Mouse (Mus musculus): ENCODE measurements at regions not wholly inside any gene's neighbourhood (a gene's known extent, or its start where the extent isn't known, plus 50 kb on each side); places are given as distances from the start of the nearest gene placed in this dataset.

DNA sequence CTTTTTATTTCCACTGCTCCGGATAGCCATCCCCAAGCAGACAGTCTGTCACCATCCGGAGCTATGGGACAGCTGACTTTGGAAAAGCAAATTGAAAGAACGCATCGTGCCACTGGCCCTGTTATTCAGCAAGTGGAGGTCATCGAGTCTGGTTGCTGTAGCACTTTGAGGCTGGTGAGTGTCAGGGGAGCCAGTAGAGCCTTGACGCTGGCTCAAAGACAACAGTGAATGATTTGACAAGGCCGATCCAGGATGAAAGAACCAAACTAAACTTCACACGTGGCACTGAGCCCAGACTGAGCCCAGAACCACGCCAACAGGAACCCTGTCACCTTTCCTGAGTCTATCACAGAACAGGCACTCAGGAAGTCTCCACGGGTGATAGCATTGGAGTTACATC, 296.8 kb upstream of the Rtl1 start:
- WGBS = 94% methylated on average over 10 of the region's 10 CpGs
- no peak overlapping the region for H3K4me3 ChIP-seq

GRCm38 (mm10) chr12:109897861-109898385, 297.8 kb upstream of the Rtl1 start:
- no peak overlapping the region for H3K9ac ChIP-seq
- no peak for ATAC-seq (ENCODE audit: low read depth)

More for the DNA sequence above, 296.8 kb upstream of the Rtl1 start:
- no peak overlapping the region for H3K4me2 ChIP-seq
- no peaks in the 10 kb centered on the region for H3K36me3 ChIP-seq
- no peaks in the 10 kb centered on the region for H3K27me3 ChIP-seq
- H3K4me1 ChIP-seq (replicated peaks) = no peaks in the 10 kb centered on the region
- no peak for ATAC-seq (ENCODE audit: low read depth)
- no peak overlapping the region for H3K9ac ChIP-seq
- H3K27ac ChIP-seq (replicated peaks) = no peak overlapping the region
- H3K9me3 ChIP-seq = no peaks in the 10 kb centered on the region

DNA sequence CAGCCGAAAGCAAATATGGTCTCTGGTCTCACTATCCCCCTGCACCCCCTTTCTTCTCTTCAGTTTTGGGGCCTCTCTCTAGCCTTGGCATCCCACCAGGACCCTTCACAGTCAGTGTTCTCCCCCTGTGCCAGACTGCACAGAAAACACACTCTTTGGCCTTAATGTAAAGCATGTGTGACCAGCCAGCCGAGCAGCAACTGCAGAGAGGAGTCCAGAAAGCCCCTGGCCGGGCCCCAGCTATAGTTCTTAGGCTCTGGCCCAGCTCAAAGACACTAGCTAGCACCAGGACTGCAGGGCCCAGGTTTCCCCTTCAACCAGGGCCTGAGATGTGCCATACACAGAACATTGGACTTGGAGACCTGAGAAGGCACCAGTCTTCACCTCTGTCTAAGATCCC, 299.3 kb upstream of the Rtl1 start:
- no peak for ATAC-seq (ENCODE audit: low read depth)
- H3K9me3 ChIP-seq = no peaks in the 10 kb centered on the region
- no peaks in the 10 kb centered on the region for H3K36me3 ChIP-seq
- 79% methylated on average over 3 of the region's 3 CpGs for WGBS
- H3K27me3 ChIP-seq = no peaks in the 10 kb centered on the region
- no peak overlapping the region for H3K27ac ChIP-seq (replicated peaks)
- no peak overlapping the region for H3K9ac ChIP-seq
- no peak overlapping the region for H3K4me2 ChIP-seq
- H3K4me1 ChIP-seq (replicated peaks) = no peaks in the 10 kb centered on the region
- H3K4me3 ChIP-seq = no peak overlapping the region

More at GRCm38 (mm10) chr12:109897861-109898385, 297.8 kb upstream of the Rtl1 start:
- H3K4me1 ChIP-seq (replicated peaks) = no peaks in the 10 kb centered on the region
- H3K4me2 ChIP-seq = no peak overlapping the region
- no peak overlapping the region for H3K27ac ChIP-seq (replicated peaks)
- H3K9me3 ChIP-seq = no peaks in the 10 kb centered on the region
- no peaks in the 10 kb centered on the region for H3K36me3 ChIP-seq
- H3K4me3 ChIP-seq = no peak overlapping the region
- 84% methylated on average over 10 of the region's 11 CpGs for WGBS
- no peaks in the 10 kb centered on the region for H3K27me3 ChIP-seq

DNA sequence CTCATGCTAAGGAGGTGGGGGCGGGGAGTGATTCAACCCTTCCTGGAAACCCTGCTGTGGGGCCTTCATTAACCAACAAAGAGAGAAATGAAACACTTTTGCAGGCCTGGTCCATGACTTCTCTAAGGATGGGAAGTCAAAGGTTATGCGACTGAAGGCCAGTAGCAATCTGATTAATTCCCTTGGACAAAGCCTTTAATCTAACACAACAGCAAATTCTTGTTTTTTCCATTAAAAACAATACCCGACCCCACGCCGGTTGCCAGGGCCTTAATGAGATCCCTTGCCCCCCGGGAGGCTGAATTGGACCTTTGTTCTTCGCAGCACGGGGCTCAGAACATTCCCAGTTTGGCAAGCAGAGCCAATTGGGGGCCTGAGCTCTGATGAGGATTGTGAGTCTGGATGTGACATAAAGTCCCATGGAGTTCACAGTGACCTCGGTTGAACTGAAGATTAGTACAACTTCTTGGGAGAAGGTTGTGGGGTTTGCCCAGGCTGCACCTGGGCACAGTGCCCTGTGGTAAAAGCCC, 310.9 kb upstream of the Rtl1 start:
- Histone ChIP-seq H3K9me3 (no peaks in the 10 kb centered on the region), H3K4me1 (replicated peaks) (peaks cover 12% of the 10 kb centered on the region), H3K27ac (replicated peaks) (no peak overlapping the region), H3K27me3 (no peaks in the 10 kb centered on the region), H3K4me3 (no peak overlapping the region), H3K36me3 (no peaks in the 10 kb centered on the region), H3K4me2 (no peak overlapping the region), H3K9ac (no peak overlapping the region)
- ATAC-seq (ENCODE audit: low read depth) = no peak
- 23% methylated on average over 9 of the region's 9 CpGs for WGBS

DNA sequence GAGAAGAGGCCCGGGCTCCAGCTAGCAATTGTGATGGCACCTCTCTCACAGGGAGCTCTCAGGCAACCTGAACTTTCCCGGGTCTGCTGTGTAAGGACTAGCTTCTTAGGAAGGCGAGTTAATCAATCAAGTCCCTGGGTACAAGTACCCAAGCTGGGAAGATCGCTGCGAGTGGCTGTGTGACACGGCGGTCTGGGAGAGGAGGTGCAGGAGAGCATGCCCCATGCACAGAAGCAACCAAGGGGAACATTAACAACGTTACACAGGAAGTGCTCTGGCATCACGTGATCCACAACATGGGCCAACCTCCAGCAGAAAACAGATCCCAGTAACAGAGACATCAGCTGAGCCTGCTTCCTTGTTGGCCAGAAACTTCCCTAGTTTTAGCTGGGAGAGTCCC, 311.4 kb upstream of the Rtl1 start:
- no peaks in the 10 kb centered on the region for H3K27me3 ChIP-seq
- no peak overlapping the region for H3K9ac ChIP-seq
- no peaks in the 10 kb centered on the region for H3K9me3 ChIP-seq
- H3K4me2 ChIP-seq = no peak overlapping the region
- no peak for ATAC-seq (ENCODE audit: low read depth)
- WGBS = 62% methylated on average over 9 of the region's 9 CpGs
- H3K36me3 ChIP-seq = no peaks in the 10 kb centered on the region
- H3K4me3 ChIP-seq = no peak overlapping the region
- no peak overlapping the region for H3K27ac ChIP-seq (replicated peaks)
- peaks cover 12% of the 10 kb centered on the region for H3K4me1 ChIP-seq (replicated peaks)

DNA sequence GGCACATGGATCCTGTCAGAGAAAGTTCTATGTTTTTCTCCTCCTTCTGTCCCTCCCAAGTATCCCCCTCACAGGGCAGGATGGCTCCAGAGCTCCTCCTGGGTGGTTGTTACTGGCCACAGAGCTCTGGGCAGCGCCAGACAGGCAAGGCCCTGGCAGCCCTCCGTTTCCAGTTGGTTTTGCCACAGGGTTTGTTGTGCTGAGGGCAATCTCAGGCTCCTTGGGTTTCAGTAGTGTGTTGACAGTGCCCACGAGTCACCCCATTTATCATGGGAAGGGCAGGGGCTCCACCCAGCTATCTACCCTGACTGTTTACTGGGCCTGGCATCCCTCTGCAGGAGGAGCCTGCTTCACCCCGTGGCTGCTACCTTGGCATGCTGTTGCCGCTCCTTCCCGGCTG, 317.6 kb upstream of the Rtl1 start:
- Histone ChIP-seq H3K27me3 (no peaks in the 10 kb centered on the region), H3K9me3 (no peaks in the 10 kb centered on the region), H3K9ac (no peak overlapping the region), H3K27ac (replicated peaks) (no peak overlapping the region), H3K36me3 (no peaks in the 10 kb centered on the region), H3K4me2 (no peak overlapping the region), H3K4me1 (replicated peaks) (peaks cover 6% of the 10 kb centered on the region; the same call in 1 of the 2 replicates), H3K4me3 (no peak overlapping the region)
- ATAC-seq (ENCODE audit: low read depth) = no peak
- WGBS = 87% methylated on average over 6 of the region's 6 CpGs

DNA sequence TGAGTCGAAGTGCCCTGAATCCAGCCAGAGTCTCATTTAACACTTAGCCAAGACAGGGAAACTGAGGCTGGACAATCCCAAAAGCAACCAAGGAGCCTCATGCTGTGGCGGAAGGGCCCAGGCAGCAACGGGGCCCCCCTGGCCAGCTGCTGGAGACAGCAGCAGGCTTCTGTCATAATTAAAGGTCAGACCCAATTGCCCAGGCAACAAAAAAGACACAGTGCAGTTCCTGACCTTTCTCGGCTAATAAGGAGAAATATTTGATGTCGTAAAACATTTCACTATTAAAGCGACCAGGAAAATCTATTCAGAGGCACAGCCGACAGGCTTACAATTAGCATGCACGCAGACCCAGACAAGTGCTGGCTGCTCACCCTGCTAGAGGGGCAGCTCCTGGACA, 318.8 kb upstream of the Rtl1 start:
- Histone ChIP-seq H3K4me3 (no peak overlapping the region), H3K36me3 (no peaks in the 10 kb centered on the region), H3K27me3 (no peaks in the 10 kb centered on the region), H3K4me1 (replicated peaks) (peaks cover 6% of the 10 kb centered on the region; the same call in 1 of the 2 replicates), H3K9me3 (no peaks in the 10 kb centered on the region), H3K4me2 (no peak overlapping the region), H3K27ac (replicated peaks) (no peak overlapping the region), H3K9ac (no peak overlapping the region)
- WGBS = 42% methylated on average over 8 of the region's 8 CpGs
- ATAC-seq (ENCODE audit: low read depth) = no peak

- ATAC-seq (ENCODE audit: low read depth) = no peak
- H3K27ac ChIP-seq (replicated peaks) = no peak overlapping the region
- WGBS = 72% methylated on average over 10 of the region's 10 CpGs
- H3K9me3 ChIP-seq = no peaks in the 10 kb centered on the region
- H3K4me2 ChIP-seq = no peak overlapping the region
- H3K4me3 ChIP-seq = no peak overlapping the region
- no peak overlapping the region for H3K9ac ChIP-seq
- no peaks in the 10 kb centered on the region for H3K27me3 ChIP-seq
- peaks cover 6% of the 10 kb centered on the region; the same call in 1 of the 2 replicates for H3K4me1 ChIP-seq (replicated peaks)
- H3K36me3 ChIP-seq = no peaks in the 10 kb centered on the region
Measured at GRCm38 (mm10) chr12:109922111-109922510, 322.0 kb upstream of the Rtl1 start.

DNA sequence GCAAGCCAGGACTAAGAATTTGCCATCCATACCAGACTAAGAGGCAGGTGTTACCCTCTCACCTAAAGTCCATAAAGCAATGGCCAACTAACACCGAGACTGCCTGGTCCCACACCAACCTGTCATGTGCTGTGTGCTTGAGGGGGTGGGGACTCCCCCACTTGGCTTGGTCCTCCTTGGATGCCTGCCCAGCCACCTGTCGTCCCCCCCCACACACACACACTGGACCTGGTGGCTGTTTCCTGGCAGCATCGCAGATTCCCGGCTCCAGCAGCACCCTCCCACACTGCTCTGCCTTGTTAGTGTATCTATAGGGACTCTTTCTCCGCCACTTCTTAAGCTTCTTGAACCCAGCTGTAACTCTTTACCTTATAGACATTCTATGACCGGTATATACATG, 325.7 kb upstream of the Rtl1 start:
- H3K36me3 ChIP-seq = no peaks in the 10 kb centered on the region
- H3K27ac ChIP-seq (replicated peaks) = no peak overlapping the region
- no peaks in the 10 kb centered on the region for H3K9me3 ChIP-seq
- WGBS = 79% methylated on average over 6 of the region's 6 CpGs
- no peak overlapping the region for H3K4me3 ChIP-seq
- no peak overlapping the region for H3K9ac ChIP-seq
- no peak overlapping the region for H3K4me2 ChIP-seq
- no peak for ATAC-seq (ENCODE audit: low read depth)
- H3K27me3 ChIP-seq = no peaks in the 10 kb centered on the region
- no peaks in the 10 kb centered on the region for H3K4me1 ChIP-seq (replicated peaks)

DNA sequence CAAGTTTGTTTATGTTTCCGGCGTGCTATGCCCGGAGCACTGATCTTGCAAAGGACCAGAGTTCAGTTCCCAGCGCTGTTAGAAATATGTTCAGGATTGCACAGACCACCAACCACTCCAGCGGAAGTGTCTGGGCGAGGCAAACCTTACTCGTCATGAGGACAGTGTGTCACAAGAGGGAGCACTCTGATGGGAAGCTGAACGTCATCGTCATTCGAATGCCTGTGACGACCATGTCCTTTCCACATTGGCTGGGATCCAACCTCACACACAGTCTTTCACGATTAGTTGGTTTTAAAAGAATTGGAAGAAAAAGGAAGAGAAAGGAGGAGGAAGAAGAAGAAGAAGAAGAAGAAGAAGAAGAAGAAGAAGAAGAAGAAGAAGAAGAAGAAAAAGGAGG, 326.5 kb upstream of the Rtl1 start:
- 53% methylated on average over 12 of the region's 12 CpGs for WGBS
- Histone ChIP-seq H3K36me3 (no peaks in the 10 kb centered on the region), H3K27ac (replicated peaks) (no peak overlapping the region), H3K9ac (no peak overlapping the region), H3K4me1 (replicated peaks) (no peaks in the 10 kb centered on the region), H3K27me3 (no peaks in the 10 kb centered on the region), H3K4me3 (no peak overlapping the region), H3K9me3 (no peaks in the 10 kb centered on the region), H3K4me2 (no peak overlapping the region)
- ATAC-seq (ENCODE audit: low read depth) = no peak

DNA sequence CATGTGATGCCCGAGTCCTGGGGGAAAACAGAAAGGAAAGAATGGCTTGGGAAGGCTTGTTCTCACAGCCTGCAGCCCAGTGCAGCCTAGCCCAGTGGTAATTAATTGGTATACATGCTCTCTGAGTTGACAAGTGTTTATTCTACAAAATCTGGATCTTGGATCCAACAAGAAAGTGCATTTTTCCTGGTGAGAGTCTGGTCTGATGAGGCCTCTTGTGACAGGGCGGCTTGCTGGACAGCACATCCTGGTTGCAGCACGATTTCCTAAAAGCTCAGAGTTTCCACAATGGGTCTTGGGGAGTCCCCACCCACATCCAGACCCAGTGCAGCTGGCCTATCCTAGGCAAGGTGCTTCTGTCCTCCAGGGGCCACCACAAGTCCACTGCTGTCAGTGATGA, 332.7 kb upstream of the Dio3 start:
- H3K4me3 ChIP-seq = no peak overlapping the region
- ATAC-seq (ENCODE audit: low read depth) = no peak
- peaks cover 31% of the 10 kb centered on the region for H3K4me1 ChIP-seq (replicated peaks)
- H3K36me3 ChIP-seq = no peaks in the 10 kb centered on the region
- whole genome bisulfite sequencing = 92% methylated on average over 3 of the region's 3 CpGs
- no peak overlapping the region for H3K9ac ChIP-seq
- H3K4me2 ChIP-seq = no peak overlapping the region
- H3K9me3 ChIP-seq = no peaks in the 10 kb centered on the region
- no peak overlapping the region for H3K27ac ChIP-seq (replicated peaks)
- H3K27me3 ChIP-seq = peaks cover 3% of the 10 kb centered on the region; the same call in 1 of the 2 replicates

GRCm38 (mm10) chr12:109946936-109947335, 331.9 kb upstream of the Dio3 start:
- Histone ChIP-seq H3K4me3 (no peak overlapping the region), H3K36me3 (no peaks in the 10 kb centered on the region), H3K27ac (replicated peaks) (no peak overlapping the region), H3K9me3 (no peaks in the 10 kb centered on the region), H3K4me1 (replicated peaks) (peaks cover 31% of the 10 kb centered on the region), H3K9ac (no peak overlapping the region), H3K4me2 (no peak overlapping the region), H3K27me3 (peaks cover 3% of the 10 kb centered on the region; the same call in 1 of the 2 replicates)
- no peak for ATAC-seq (ENCODE audit: low read depth)
- 31% methylated on average over 1 of the region's 1 CpGs for WGBS

GRCm38 (mm10) chr12:109947886-109948433, 330.9 kb upstream of the Dio3 start:
- no peak overlapping the region for H3K27ac ChIP-seq (replicated peaks)
- ATAC-seq (ENCODE audit: low read depth) = peak; percentile 13; the same call in 1 of the 2 replicates
- H3K36me3 ChIP-seq = no peaks in the 10 kb centered on the region
- H3K4me3 ChIP-seq = no peak overlapping the region
- H3K9me3 ChIP-seq = no peaks in the 10 kb centered on the region
- peaks cover 31% of the 10 kb centered on the region for H3K4me1 ChIP-seq (replicated peaks)
- H3K9ac ChIP-seq = no peak overlapping the region
- 14% methylated on average over 7 of the region's 7 CpGs for WGBS
- no peak overlapping the region for H3K4me2 ChIP-seq
- H3K27me3 ChIP-seq = peaks cover 3% of the 10 kb centered on the region; the same call in 1 of the 2 replicates

Measured in neural tube, embryonic 13.5 days (tissue).